Mouse (Mus musculus) hematopoietic stem cell, adult 5-6 weeks (primary cell): ENCODE measurements around the gene Amotl1. TPM values are rescaled to one million over a fixed set of nuclear protein-coding genes. Genes with fewer than 3 reads are reported as not detected.
"Not testable (repeated sequence)": the region's sequence is repeated elsewhere in the genome, so short reads cannot be mapped to it uniquely, and the experiment has no call there.

Experiments used
- ATAC-seq, 2 experiments: fragments of 125-278 bp in 1 of 2; replicated peaks in 1 of 2; 2 replicates each; pipeline ENCODE4 v1.8.0; 2016 to 2017; ENCODE audit warnings: inconsistent platforms in 2 of 2, mild to moderate bottlenecking in 2 of 2, moderate number of reproducible peaks in 2 of 2, low read depth in 1 of 2, moderate TSS enrichment in 1 of 2; ENCODE audit not compliant: low FRiP score in 2 of 2, poor library complexity in 2 of 2, severe bottlenecking in 2 of 2, insufficient read depth in 1 of 2, low TSS enrichment in 1 of 2
- total RNA-seq: library from RNA; stranded (forward); fragments of 172-1452, 232-1000 nt; gene quantifications from 2 replicates; pipeline ENCODE4 v1.2.3, GENCODE M21; 2017

Gene Amotl1
- total RNA-seq, 1 experiment from 2014 or later: not detected

DNA sequence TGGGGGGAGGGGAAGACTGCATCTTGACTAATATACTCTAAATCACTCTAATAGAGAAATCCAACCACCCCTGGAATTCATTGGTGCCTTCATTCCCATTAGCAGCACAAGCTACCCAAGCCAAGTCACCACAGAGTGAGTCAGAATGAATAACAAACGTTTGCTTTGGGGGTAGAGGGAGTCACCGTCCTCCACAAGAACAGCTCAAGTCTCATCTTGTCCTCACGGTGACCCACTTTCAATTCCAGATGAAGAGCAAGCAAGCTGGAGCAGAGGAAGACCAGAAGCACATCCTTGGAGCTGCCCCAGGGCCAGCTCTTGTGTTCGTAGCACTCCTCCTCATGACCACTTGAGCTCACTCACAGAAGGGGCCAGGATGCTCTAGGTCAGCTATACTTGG is 56.2 kb downstream of the Amotl1 start:
- ATAC-seq: no peak

DNA sequence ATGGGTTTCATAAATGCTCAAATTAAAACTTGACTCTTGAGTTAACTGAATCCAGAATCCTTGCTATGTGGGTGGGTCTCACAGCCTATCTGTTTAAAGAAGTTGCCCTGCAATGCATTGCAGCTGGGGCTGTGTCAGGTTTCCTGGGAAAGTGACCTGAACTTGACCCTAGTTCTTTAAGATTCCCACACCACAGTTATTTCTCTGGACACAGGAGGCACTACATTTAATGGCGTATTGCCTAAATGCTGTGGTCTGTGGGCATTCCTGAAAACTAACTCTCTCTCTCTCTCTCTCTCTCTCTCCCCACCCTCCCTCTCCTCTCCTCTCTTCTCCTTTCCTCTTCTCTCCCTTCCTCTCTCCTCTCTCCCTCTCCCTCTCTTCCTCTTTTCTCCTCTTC is 59.2 kb downstream of the Amotl1 start:
- ATAC-seq: no peak

DNA sequence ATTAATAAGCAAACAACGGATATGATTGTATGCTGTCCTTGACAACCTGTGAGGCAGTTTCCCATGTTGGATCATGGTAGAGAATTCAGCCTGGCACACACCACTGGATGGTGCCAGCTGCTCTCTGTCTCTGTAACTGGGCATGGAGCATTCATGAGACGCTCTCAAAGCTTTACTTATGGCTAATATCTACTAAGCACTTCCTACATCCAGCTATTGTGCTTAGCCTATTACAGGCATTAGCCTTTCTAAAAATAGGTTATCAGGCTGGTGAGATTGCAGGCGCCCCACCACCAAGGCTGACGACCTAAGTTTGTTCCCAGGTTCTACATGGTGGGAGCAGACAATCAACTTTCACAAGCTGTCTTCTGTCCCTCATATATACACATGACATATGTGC is 65.9 kb downstream of the Amotl1 start:
- no peak for ATAC-seq

DNA sequence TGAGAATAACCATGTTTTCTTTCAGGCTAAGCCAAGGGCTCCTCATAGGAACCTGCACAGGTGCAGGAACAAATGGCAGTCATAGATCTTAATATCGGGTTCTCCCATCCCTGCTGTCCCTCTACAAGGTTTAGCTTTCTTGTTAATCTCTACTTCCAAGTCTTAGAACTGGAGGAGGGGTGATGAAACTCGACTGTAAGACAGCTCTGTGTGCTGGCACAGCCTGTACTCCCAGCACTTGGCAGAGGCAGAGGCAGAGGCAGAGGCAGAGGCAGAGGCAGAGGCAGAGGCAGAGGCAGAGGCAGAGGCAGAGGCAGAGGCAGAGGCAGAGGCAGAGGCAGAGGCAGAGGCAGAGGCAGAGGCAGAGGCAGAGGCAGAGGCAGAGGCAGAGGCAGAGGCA is 68.5 kb downstream of the Amotl1 start:
- ATAC-seq: not testable (repeated sequence)

DNA sequence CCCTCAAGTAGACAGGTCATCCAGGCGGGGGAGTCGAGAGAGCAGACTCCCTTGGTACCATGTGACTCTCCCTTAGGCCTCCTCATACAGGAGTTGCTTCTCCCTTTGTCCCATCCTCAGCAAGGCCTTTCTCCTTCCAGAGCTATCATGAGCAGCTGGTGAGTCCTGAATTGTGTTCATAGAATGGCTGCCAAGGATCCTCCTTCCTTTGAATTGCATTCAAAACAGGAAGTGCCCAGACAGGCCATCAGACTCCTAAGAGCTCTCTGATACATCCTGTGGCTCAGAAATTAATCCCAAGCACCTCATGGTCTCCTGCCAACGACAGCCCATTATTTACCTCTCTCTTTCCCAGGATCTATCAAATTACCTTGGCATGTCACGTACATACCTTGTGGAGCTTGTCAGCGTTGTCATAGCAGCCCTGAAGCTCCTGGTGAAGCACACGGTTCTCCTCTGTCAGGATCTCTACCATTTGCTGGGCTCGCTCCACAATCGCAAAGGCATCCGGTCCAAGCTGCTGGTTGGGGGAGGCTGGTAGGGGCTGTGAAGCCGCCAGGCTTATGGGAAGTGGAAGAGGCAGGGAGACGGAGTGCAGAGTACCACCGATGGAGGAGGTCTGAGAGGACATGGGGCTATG is 70.0 kb downstream of the Amotl1 start:
- no peak for ATAC-seq

DNA sequence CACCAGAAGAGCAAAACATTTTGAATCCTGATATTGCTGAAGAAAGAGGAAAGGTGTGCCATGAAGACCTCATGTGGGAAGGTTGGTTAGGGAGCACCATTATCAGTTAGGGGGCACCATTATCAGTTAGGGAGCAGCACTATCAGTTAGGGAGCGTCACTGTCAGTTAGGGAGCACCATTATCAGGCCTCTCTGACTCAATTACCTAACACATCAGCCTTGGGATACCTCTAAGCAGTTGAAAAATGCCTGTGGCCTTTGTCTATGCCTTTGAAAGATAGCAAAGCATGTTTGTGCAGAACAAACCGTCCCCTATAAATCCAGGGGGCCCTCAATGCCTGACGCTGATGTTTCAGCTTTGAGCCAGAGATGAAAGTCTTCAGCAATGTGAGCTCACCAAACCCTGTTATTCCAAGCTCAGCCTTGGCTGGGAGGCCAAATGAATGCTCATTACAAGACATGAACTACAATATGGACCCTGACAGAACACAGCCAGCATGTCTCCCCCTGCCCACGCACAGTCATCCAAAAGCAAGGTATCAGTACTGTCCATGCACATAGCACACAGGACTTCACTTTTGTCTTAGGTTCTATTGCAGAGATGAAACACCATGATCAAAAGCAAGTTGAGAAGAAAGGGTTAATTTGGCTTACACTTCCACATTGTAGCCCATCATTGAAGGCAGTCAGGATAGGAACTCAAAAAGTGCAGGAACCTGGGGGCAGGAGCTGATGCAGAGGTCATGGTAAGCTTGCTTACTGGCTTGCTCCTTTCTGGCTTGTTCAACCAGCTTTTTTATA is 75.5 kb downstream of the Amotl1 start:
- ATAC-seq: no peak

DNA sequence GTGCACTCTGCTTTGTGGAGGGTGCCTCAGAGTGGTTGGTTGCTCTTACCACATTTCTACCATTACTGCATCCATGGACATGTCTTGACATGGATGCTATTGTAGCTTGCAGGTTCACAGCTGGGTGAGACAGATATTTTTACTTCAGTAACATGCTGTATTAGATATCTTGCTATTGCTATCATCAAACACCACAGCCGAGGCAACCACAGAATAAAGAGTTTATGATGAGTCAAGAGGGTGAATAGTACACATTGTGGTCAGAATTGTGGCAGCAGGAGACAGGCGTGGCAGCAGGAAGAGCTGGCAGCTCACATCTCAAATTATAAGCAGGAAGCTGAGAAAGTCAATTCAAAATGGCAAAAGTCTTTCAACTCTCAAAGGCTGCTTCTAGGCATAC is 76.4 kb downstream of the Amotl1 start:
- ATAC-seq: no peak

DNA sequence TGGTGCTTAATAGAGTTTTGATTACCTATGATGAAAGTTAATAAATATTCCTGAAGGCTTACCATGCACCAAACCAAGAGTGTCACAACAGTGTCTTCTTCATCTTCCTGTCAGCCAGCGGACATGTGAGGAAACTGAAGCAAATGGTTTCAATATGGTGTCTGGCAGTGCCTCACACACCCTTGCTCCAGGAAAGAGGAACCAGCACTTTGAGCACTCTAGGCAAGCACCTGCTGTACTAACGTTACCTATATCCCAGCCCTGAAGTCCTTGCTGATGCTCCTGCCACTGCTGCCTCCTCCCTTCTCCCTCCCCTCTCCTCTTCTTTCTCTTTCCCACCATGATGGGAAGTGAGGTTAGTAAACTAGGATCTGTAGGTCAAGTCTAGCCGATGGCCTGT is 80.4 kb downstream of the Amotl1 start:
- ATAC-seq: 0 out of 4 replicates have a peak, but pooled peaks of 1 of the 2 experiments have one; percentile 12

DNA sequence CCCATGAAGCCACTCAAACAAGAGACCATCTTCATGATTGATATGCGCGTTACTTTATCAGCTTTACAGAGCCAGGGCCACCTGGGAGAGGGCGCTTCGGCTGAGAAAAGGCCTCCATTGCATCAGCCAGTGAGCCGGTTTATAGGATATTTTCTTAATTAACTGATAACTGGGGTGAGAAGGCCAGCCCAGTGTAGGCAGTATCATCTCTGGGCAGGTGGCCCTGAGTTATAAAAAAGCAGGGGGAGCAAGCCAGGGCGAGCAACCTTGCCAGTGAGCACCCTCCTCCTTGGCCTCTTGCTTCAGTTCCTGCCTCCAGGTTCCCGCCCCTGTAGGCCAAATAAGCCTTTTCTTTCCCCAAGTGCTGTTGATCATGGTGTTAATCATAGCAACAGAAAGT is 81.5 kb downstream of the Amotl1 start:
- no peak for ATAC-seq

DNA sequence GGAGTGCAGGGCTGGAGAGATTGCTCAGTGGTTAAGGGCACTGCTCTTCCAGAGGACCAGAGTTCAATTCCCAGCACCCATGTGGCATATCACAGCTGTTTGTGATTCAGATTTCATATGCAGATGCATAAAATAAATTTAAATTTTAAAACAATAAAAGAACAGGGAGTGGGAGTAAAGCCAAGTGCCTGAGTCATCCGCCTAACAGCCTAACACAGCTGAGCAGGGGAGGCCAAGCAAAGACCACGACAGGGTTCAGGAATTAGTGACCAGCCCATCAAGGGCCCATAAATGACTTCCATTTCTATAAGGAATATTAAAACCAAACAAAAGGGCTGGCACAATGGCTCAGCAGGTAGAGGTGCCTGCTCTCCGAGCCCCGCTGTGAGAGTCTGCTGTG is 84.3 kb downstream of the Amotl1 start:
- ATAC-seq: no peak

DNA sequence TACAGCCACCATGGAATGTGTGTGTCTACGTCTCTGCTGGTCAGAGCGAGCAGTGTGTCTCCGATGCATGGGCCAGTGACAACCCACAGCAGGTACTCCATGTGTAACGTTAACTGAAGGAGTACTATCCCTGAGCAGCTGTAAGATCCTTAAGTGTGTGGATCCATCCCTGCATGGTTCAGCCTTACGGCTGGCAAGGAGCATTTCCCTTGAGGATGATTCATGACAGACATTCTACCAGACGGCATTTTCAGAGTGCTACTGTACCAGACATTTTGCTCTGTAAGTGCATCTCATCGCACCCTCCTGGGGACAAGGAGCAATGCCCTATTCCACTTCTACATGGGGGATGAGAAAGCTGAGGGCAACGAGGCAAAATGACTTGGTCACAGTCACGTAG is 84.9 kb downstream of the Amotl1 start:
- no peak for ATAC-seq

DNA sequence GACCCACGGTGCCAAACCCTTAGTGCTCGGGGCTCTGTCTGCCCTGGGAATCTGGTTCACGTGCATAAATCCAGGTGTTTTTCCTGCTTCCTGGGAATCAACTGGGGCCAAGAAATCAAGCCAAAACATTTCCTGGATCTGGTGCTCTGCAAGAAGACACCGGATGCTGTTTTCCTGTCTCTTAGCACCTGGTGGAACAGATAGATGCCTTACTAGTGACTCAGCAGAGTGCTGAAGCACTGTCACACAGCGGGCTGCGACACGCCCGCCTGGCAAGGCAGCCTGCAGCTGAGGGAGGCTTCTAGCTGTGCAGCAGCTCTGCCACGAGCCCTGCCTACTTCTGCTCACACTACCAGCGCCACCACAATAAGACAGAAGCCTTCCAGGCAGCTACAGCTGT is 85.4 kb downstream of the Amotl1 start:
- peak; percentile 78 to 85 for ATAC-seq

DNA sequence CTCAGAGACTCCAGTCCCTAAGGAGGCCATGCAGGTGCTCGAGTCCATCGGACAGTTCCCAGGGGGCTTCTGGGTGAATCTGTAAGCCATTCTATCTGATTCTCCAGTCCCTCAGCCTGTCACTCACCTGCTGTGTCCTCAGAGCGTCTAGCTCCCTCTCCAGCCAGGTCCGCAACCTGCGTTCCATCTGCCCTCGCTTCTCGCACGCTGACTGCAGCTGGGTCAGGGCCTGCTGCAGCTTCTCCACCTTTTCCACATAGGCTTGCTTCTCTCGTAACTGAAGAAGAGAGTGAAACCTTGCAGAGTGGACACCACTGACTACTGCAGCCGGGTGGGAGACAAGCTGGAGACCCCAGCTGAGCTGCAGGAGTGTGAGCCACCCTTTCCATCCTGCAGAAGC is 86.5 kb downstream of the Amotl1 start:
- no peak for ATAC-seq

DNA sequence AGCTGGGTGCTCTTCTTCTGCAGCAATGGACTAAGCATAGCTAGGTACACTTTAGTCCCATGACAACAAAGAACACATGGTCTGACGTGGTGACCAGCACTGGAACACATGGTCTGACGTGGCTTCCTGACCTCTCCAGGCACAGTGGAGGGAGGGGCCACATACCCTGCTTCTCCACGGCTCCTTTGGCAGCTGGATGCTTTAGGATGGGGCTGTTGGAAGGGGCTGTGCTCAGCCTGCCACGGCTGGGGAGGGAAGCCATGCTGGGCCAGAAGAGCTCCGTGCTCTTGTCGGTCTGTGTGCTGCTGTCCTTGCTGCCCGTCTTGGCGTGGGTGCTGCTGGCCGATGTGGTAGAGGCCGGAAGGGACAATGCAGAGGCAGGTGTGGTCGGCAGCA is 96.5 kb downstream of the Amotl1 start:
- ATAC-seq: no peak

DNA sequence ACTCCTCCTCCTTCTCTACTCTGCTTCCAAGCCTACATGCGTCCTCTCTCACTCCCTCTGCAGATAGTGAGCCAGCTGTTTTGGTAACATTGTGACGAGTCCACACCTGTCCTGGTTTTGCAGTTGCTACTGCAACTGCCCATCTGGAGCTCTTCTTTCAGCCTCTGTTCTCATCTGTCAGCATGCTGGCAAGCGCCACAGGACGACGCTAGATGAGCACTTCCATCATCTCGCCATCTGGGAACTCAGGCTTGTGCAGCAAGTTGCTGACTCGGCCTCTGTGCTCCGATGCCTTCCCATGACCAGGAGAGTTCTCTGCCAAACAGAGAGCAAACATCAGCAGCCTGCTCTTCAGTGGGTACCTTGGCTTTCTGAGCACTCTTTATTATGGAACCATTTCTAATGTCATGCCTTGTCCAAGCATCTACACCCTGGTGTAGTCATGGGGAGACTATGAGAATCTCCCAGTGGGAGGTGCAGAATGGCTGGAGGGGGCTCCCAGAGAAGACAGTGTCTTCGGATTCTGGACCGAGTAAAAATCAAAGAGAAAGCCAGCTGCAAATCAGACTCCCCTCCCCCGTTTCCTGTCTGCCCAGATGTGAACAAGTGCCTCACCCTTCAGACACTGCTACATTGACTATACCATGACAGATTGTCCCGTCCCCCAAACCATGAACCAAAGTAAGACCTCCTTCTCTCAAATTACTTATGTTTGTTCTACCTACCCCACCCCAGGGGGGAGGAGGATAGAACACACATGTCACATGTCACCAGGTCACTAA is 97.1 kb downstream of the Amotl1 start:
- no peak for ATAC-seq

DNA sequence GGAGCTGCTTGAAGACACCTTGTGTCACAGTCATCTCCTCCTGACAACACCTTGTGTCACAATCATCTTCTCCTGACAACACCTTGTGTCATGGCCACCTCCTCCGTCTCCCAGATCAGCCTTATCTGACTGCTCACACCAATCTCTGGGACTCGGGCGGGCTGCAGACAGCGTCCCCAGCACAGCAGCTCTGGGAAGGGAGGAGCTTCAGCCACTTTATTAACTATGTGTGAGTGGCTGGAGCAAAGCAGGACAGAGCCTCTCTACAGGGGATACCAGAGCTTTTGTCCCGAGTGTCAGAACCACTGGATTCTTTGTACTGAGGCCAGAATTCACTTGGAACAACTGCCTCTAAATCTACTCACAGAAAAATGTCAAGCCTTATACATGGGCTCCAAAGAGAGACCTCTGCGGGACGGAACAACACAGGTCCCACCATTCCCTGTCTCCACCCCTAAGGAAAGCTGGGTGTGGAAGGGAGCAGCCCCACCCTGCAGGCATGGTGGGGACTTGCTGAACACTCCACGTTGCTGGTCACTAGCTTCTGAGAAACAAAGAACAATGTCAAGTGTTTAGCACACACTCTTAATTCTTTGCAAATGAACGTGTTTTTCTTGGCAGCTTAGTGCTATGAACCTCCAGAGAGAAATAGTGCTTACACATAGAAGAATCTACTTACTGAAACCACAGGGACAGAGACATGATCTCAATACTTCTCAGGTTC is 100.7 kb downstream of the Amotl1 start:
- no peak for ATAC-seq

DNA sequence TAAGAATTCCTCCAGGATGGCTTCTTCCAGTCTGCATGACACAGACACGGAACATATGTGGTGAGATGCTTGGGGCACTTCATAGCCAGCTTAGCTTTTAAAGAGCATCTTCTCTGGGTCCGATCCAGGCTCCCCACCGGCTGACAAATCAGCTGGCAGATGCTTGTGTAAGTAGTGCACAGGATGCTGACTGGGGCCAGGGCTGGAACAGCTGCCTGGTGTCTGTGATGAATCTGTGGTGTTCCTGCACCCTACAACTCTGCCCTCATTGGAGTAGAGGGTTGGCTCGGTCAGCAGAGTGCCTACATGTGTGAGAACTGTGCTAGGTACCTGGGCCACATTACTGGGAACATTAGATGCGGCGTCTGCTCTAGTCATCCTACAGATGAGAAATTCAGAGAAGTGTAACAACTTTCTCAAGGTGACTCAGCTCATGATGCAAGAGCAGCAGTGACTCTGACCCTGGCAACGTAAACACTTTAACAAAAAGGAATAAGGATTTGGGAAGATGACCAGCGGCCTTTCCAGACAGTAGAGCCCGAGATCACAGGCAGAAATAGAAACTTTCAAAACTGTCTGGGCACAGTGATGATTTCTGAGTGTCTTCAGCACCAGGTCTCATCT is 109.9 kb downstream of the Amotl1 start:
- no peak for ATAC-seq
